Mouse (Mus musculus): Measurements from ENCODE around the gene Gm19684. TPM values are rescaled to one million over a fixed set of nuclear protein-coding genes. Genes with fewer than 3 reads are reported as not detected.
"Not testable (repeated sequence)": the region's sequence is repeated elsewhere in the genome, so short reads cannot be mapped to it uniquely, and the experiment has no call there.

The Gm19684 gene
- polyA plus RNA-seq, 1 experiment from 2014 or later, result not detected

DNA sequence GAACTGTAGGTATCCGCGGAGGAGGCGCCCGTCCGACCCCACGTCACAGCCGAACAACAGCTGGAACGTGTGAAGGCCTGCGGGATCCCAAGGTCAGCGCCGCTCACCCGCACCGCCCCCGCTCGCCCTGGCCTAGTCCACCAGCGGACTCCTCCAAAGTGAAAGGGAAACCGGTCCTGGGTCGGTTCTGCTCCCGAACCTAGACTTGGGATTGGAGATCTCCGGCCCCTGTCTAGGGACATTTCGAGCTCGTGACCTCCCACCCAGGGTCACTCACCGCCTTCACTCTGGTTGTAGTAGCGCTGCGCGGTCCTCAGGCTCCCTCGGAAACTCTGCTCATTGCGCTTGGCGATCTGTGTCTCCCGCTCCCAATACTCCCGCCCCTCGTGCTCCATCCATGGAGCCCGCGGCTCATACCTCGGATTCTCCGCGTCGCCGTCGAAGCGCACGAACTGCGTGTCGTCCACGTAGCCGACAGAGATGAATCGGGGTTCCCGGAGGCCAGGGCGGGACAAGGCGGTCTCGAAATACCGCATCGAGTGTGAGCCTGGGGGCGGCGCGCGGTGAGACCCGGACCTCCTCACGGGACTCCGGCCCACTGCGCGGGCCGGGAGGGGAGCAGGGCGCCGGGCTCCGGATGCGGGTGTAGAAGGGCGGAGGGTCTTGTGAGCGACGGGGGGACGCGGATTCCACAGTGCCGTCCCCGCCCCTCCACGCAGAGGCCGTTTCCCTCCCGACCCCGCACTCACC lies 23.8 kb downstream of the Gm19684 start:
- Histone ChIP-seq H3K4me1 (ENCODE audit: control insufficient read depth, insufficient read depth, low read length) (no peaks in the 10 kb centered on the region), H3K36me3 (ENCODE audit: control insufficient read depth, insufficient read depth, low read length) (no peaks in the 10 kb centered on the region), H3K9me3 (ENCODE audit: control insufficient read depth, low read depth, low read length) (no peaks in the 10 kb centered on the region), H3K27me3 (ENCODE audit: control insufficient read depth, insufficient read depth, low read length) (peaks cover 14% of the 10 kb centered on the region), H3K9ac (replicated peaks; ENCODE audit: low read depth, low read length) (no peak overlapping the region), H3K4me3 (ENCODE audit: low read depth, low read length) (peak overlapping the region; percentile 29), H3K27ac (ENCODE audit: low read length) (no peak overlapping the region), H3K4me2 (replicated peaks; ENCODE audit: low read depth, low read length) (peak overlapping the region; percentile 57)
- 2% methylated on average over 65 of the region's 78 CpGs for WGBS
- no peak for ATAC-seq (ENCODE audit: insufficient number of reproducible peaks, insufficient read depth, low FRiP score, low read depth)

DNA sequence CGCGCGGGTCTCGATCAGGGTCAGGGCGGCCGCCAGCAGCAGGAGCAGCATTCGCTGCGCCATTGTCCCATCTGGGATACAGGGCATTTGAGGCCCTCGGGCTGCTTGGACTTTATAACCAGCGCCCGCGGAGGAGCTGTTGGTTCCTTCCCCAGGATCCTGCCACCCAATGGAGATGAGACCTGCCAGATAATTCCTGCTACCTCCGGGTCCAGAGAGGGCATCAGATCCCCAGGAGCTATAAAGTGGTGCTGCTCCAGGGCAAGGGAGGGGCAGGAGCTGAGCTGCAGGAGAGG lies 24.3 kb downstream of the Gm19684 start:
- peaks cover 14% of the 10 kb centered on the region for H3K27me3 ChIP-seq (ENCODE audit: control insufficient read depth, insufficient read depth, low read length)
- WGBS, result 1% methylated on average over 13 of the region's 13 CpGs
- H3K27ac ChIP-seq (ENCODE audit: low read length); H3K36me3 ChIP-seq (ENCODE audit: control insufficient read depth, insufficient read depth, low read length); H3K9me3 ChIP-seq (ENCODE audit: control insufficient read depth, low read depth, low read length); H3K9ac ChIP-seq (replicated peaks; ENCODE audit: low read depth, low read length); H3K4me1 ChIP-seq (ENCODE audit: control insufficient read depth, insufficient read depth, low read length); ATAC-seq (ENCODE audit: insufficient number of reproducible peaks, insufficient read depth, low FRiP score, low read depth): not testable (repeated sequence)
- peak overlapping the region; percentile 57 for H3K4me2 ChIP-seq (replicated peaks; ENCODE audit: low read depth, low read length)
- H3K4me3 ChIP-seq (ENCODE audit: low read depth, low read length), result peak overlapping the region; percentile 29

DNA sequence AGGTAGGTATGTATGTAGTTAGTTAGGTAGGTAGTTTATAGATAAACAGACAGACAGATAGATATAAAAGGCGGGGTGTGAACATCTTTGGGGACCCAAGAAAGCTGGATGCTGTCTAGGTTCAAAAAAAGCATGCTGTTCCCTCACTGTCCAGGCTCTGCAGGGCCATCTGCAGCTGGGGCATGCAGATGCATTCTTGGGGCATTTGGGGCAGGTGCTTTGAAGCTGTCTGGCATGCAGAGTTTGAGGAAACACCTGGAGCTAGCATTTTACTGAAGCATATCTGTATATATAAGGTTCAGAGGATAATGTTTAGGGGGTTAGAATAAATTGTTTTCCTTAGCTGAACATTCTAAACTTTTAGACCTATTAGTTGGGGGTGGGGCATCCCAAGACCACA lies 25.5 kb downstream of the Gm19684 start:
- H3K4me3 ChIP-seq (ENCODE audit: low read depth, low read length); H3K4me2 ChIP-seq (replicated peaks; ENCODE audit: low read depth, low read length); ATAC-seq (ENCODE audit: insufficient number of reproducible peaks, insufficient read depth, low FRiP score, low read depth); H3K36me3 ChIP-seq (ENCODE audit: control insufficient read depth, insufficient read depth, low read length); H3K9ac ChIP-seq (replicated peaks; ENCODE audit: low read depth, low read length); H3K4me1 ChIP-seq (ENCODE audit: control insufficient read depth, insufficient read depth, low read length); H3K27ac ChIP-seq (ENCODE audit: low read length); H3K9me3 ChIP-seq (ENCODE audit: control insufficient read depth, low read depth, low read length): not testable (repeated sequence)
- H3K27me3 ChIP-seq (ENCODE audit: control insufficient read depth, insufficient read depth, low read length), result peaks cover 14% of the 10 kb centered on the region
- 72% methylated on average over 1 of the region's 1 CpGs for WGBS

DNA sequence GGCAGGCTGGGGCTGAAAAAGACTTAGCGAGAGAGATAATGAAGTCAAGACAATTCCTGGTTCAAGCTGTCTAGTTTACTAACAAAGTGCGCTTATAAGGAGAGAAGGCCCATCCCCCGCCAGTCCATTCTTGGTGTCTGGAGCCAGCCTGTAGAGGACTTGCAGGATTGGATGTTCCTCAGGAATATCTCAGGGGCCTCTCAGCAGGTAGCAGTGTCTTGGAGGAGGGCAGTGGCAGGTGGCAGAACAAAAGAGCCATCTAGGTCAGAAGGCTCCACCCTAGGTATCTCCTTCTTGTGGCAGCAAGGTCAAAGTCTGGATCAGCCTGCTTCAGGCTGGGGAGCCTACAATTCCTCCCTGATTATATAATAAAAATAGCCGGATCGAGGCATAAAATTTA lies 27.0 kb downstream of the Gm19684 start:
- not testable (repeated sequence) for H3K9ac ChIP-seq (replicated peaks; ENCODE audit: low read depth, low read length); H3K4me1 ChIP-seq (ENCODE audit: control insufficient read depth, insufficient read depth, low read length); H3K4me3 ChIP-seq (ENCODE audit: low read depth, low read length); H3K4me2 ChIP-seq (replicated peaks; ENCODE audit: low read depth, low read length); H3K27ac ChIP-seq (ENCODE audit: low read length); H3K9me3 ChIP-seq (ENCODE audit: control insufficient read depth, low read depth, low read length); ATAC-seq (ENCODE audit: insufficient number of reproducible peaks, insufficient read depth, low FRiP score, low read depth); H3K36me3 ChIP-seq (ENCODE audit: control insufficient read depth, insufficient read depth, low read length)
- 78% methylated on average over 5 of the region's 5 CpGs for WGBS
- H3K27me3 ChIP-seq (ENCODE audit: control insufficient read depth, insufficient read depth, low read length), result peaks cover 12% of the 10 kb centered on the region

GRCm38 (mm10) chr17:36151200-36151599 lies 29.7 kb downstream of the Gm19684 start:
- H3K9ac ChIP-seq (replicated peaks; ENCODE audit: low read depth, low read length); H3K9me3 ChIP-seq (ENCODE audit: control insufficient read depth, low read depth, low read length); ATAC-seq (ENCODE audit: insufficient number of reproducible peaks, insufficient read depth, low FRiP score, low read depth); H3K36me3 ChIP-seq (ENCODE audit: control insufficient read depth, insufficient read depth, low read length); H3K4me2 ChIP-seq (replicated peaks; ENCODE audit: low read depth, low read length); H3K4me1 ChIP-seq (ENCODE audit: control insufficient read depth, insufficient read depth, low read length); H3K4me3 ChIP-seq (ENCODE audit: low read depth, low read length); H3K27me3 ChIP-seq (ENCODE audit: control insufficient read depth, insufficient read depth, low read length); H3K27ac ChIP-seq (ENCODE audit: low read length): not testable (repeated sequence)
- 46% methylated on average over 4 of the region's 4 CpGs for WGBS

DNA sequence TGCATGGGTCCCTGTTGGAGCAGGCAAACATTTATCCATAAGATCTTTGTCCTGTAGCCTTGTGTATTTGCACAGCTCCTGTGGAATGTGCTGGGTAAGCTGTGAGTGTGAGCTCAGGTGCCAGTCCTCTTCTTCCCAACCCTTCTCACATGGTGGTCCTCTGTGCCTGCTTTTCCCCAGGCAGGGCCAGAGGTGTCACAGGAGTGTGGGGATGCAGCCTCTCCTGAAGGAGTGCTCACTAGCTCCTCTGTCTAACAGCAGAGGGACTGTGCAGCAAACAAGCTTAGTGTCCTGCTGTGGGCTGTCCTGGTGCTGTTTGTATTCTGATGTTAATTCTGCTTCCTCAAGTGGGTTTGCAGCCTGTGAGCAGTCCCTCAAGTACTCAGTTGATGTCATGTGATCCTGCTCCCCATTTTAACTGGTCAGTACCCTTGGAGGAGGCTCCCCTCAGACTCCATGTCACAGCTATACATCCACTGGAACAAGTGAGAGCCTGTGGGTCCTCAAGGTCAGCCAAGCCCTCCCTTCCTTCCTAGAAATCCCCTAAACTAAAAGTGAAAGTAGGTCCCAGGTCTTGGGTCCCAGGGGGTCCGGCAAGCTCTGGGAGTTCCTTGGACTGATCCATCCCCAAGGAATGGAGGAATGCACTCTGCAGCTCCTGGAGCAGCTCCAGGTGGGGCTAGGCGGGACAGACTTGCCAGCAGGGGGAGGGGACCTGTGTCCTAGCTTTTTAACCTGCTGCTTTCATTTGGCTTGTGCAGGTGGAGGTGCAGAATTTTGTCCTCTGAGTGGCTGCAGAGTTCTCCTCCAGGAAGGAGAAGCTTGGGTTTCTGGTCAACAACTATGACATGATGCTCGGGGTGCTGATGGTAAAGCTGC lies 33.0 kb downstream of the Gm19684 start:
- peaks cover 3% of the 10 kb centered on the region; the same call in 1 of the 2 replicates for H3K27me3 ChIP-seq (ENCODE audit: control insufficient read depth, insufficient read depth, low read length)
- no peak overlapping the region for H3K9ac ChIP-seq (replicated peaks; ENCODE audit: low read depth, low read length)
- no peaks in the 10 kb centered on the region for H3K4me1 ChIP-seq (ENCODE audit: control insufficient read depth, insufficient read depth, low read length)
- 12% methylated on average over 3 of the region's 3 CpGs for WGBS
- no peaks in the 10 kb centered on the region for H3K36me3 ChIP-seq (ENCODE audit: control insufficient read depth, insufficient read depth, low read length)
- no peak overlapping the region for H3K27ac ChIP-seq (ENCODE audit: low read length)
- no peak overlapping the region for H3K4me3 ChIP-seq (ENCODE audit: low read depth, low read length)
- no peaks in the 10 kb centered on the region for H3K9me3 ChIP-seq (ENCODE audit: control insufficient read depth, low read depth, low read length)
- ATAC-seq (ENCODE audit: insufficient number of reproducible peaks, insufficient read depth, low FRiP score, low read depth), result no peak
- 0 out of 2 replicates have a peak overlapping the region, but pooled peaks have one; percentile 10 for H3K4me2 ChIP-seq (replicated peaks; ENCODE audit: low read depth, low read length)

GRCm38 (mm10) chr17:36157782-36158181 lies 36.3 kb downstream of the Gm19684 start:
- Histone ChIP-seq H3K27me3 (ENCODE audit: control insufficient read depth, insufficient read depth, low read length) (peaks cover 17% of the 10 kb centered on the region; the same call in 1 of the 2 replicates), H3K4me3 (ENCODE audit: low read depth, low read length) (peak overlapping the region; percentile 27), H3K4me2 (replicated peaks; ENCODE audit: low read depth, low read length) (peak overlapping the region; percentile 46)
- not testable (repeated sequence) for ATAC-seq (ENCODE audit: insufficient number of reproducible peaks, insufficient read depth, low FRiP score, low read depth); H3K36me3 ChIP-seq (ENCODE audit: control insufficient read depth, insufficient read depth, low read length); H3K4me1 ChIP-seq (ENCODE audit: control insufficient read depth, insufficient read depth, low read length); H3K9ac ChIP-seq (replicated peaks; ENCODE audit: low read depth, low read length); H3K9me3 ChIP-seq (ENCODE audit: control insufficient read depth, low read depth, low read length); H3K27ac ChIP-seq (ENCODE audit: low read length)
- under 1% methylated on average over 33 of the region's 36 CpGs for WGBS

DNA sequence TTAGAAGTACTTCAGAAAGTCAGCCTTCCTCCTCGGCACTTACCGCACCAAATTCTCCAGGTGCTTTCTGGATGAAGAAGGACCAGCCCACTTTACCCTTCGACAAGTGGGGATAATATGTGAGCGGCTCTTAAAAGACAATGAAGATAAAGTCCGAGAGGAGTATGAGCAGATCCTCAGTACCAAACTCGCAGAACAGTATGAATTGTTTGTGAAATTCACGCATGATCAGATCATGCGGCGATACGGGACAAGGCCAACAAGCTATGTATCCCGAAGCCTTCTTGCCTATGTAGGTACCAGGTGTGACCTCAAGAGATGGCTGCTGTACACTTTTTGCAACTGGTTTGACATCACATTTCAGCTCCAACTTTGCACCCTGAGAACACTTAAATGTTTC lies 36.8 kb downstream of the Gm19684 start:
- not testable (repeated sequence) for H3K4me1 ChIP-seq (ENCODE audit: control insufficient read depth, insufficient read depth, low read length); ATAC-seq (ENCODE audit: insufficient number of reproducible peaks, insufficient read depth, low FRiP score, low read depth); H3K36me3 ChIP-seq (ENCODE audit: control insufficient read depth, insufficient read depth, low read length); H3K27ac ChIP-seq (ENCODE audit: low read length); H3K9ac ChIP-seq (replicated peaks; ENCODE audit: low read depth, low read length); H3K9me3 ChIP-seq (ENCODE audit: control insufficient read depth, low read depth, low read length)
- peaks cover 17% of the 10 kb centered on the region; the same call in 1 of the 2 replicates for H3K27me3 ChIP-seq (ENCODE audit: control insufficient read depth, insufficient read depth, low read length)
- whole genome bisulfite sequencing, result 10% methylated on average over 11 of the region's 11 CpGs
- H3K4me3 ChIP-seq (ENCODE audit: low read depth, low read length), result peak overlapping the region; percentile 27; the same call in 1 of the 2 replicates
- H3K4me2 ChIP-seq (replicated peaks; ENCODE audit: low read depth, low read length), result peak overlapping the region; percentile 46
